Mouse (Mus musculus) c-Kit-negative CD71-positive TER-119-positive erythroid progenitor cells, embryonic 14.5 days (primary cell): Measurements from ENCODE around the gene Pard6a.
A peak's percentile ranks its signal among the peaks of the same experiment; 100 is the strongest.

ENCODE experiments used
- DNase-seq: peaks from one replicate; pipeline ENCODE4 v3.0.0-alpha.2; 2013; ENCODE audit warnings: low read depth, low spot score

Pard6a gene

DNA sequence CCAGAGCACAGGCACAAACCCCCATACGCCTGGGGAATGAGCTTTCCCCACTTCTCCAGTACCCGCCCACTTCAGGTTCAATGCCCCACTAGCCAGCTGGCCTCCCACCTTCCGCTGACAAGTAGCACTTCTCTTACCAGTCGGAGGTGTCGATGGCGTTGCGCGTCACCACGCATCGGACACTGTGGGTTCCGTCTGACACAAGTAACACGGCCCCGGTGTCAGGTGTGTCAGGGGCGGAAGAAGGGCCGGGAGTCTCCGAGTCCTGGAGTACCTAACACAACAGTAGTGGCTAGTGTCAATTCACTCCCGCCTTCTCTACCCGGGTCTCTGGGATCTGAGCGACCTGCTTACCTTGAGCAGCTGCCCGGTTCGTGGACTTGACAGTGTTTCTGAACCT is 382 bp upstream of the Pard6a start:
- peak; percentile 52 for DNase-seq

DNA sequence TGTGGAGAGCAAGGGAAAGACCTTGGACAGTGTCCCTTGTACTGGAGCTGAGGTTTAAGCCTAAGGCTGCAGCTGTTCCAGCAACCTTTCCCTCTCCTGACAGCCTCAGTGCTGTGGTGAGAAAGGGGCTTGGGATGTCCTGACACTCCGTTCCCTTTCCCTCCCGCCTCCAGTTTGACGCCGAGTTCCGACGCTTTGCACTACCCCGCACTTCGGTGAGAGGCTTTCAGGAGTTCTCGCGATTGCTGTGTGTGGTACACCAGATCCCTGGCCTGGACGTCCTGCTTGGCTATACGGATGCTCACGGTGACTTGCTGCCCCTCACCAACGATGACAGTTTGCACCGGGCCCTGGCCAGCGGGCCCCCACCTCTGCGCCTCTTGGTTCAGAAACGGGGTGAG is 1.1 kb downstream of the Pard6a start:
- no peak for DNase-seq

DNA sequence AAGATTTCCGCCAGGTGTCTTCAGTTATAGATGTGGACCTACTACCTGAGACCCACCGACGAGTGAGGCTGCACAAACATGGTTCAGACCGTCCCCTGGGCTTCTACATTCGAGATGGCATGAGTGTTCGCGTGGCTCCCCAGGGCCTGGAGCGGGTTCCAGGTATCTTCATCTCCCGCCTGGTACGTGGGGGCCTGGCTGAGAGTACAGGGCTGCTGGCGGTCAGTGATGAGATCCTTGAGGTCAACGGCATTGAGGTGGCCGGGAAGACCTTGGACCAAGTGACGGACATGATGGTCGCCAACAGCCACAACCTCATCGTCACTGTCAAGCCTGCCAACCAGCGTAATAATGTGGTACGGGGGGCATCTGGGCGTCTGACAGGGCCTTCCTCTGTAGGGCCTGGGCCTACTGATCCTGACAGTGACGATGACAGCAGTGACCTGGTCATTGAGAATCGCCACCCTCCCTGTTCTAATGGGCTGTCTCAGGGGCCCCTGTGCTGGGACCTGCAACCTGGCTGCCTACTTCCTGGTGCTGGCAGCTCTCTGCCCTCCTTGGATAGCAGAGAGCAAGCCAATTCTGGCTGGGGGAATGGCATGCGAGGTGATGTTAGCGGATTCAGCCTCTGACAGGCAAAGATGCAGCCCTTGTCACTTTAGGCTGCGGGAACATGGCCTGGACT is 1.9 kb downstream of the Pard6a start:
- DNase-seq: no peak

GRCm38 (mm10) chr8:105704146-105704812 is 3.3 kb downstream of the Pard6a start:
- DNase-seq: no peak

GRCm38 (mm10) chr8:105704955-105705354 is 4.0 kb downstream of the Pard6a start:
- no peak for DNase-seq

DNA sequence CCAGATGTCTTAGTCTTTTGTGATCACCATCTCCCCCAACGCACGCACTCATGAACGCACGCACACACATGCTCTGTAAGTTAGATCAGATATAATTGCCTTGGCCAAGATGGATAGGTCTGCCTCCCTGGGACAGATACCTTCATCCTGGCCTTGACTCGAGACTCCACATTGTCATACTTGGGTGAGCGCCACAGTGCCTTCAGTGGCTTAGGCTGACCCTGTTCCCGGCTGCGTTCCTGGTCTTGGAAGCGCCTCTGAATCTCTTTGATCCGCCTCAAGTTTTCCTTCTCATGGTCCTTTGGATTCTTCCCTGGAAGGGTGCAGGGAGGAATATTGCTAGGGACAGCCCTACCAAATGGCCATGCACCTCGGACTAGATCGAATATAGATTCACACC is 5.5 kb downstream of the Pard6a start:
- no peak for DNase-seq

- peak; percentile 61 for DNase-seq
Measured at GRCm38 (mm10) chr8:105707498-105708403, 6.8 kb downstream of the Pard6a start, which contains the start of the genes 4933405L10Rik and Enkd1. Gene 4933405L10Rik (plus strand): TSS chr8:105707655. Gene Enkd1 (minus strand): TSS chr8:105708210.

DNA sequence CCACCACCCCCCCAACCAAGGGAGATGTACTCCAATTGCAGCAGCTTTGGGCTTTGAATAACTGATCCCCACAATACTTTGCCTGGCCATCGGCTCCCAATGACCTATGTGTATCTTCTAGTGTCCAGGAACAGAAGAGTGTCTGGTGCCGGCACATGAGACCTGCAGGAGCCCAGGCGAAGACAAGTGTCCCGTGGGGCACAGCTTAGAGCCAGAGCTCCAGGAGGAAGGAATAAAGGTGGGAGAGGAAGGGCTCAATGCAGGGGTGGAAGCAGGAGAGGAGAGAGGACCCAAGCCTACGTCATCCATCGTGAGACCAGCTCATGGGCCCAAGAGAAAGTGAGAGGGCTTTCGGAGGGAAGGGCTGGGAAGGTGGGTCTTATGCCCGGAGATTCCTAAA is 7.7 kb downstream of the Pard6a start:
- no peak for DNase-seq

DNA sequence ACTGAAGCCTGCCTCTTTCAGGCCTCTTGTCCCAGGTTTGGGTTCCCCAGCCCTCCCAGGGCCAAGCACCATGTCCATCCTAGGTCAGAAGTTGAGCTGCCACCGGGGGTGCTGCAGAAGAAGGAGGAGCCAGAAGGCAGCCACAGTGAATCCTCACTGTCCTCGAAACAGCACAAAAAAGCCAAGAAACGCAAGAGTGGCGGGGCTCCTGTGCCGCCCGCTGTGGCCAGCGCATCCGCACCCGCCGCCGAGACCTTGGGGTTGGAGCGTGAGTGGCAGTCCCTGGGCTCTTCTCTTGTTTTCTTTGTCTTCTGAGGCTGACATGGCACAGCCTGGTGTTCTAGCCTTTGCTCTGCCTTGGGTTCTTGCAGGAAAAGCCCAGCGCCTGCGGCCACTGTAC is 8.4 kb downstream of the Pard6a start:
- no peak for DNase-seq

- no peak for DNase-seq
Measured at GRCm38 (mm10) chr8:105712286-105712685, 11.3 kb downstream of the Pard6a start.

GRCm38 (mm10) chr8:105714139-105714538 is 13.2 kb downstream of the Pard6a start:
- DNase-seq: peak; percentile 90

DNA sequence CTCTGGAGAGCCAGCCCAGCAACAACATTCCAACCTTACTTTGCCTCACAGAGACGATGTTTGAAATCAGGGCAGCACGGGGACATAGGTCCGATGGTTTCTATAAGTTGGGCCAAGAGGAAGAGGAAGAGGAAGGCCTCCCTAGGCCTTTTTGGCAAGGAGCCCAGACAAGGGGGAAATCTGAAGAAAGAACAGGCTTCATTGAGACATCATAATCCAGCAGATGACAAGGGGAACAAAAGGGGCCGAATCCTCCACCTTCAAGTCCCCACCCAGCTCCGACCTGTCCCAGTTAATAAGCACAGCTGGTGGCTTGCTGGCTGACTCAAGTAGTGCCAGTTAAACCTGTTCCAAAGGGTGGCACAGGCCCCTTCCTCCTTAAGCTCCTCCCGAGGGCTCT is 14.1 kb downstream of the Pard6a start:
- no peak for DNase-seq

- DNase-seq: no peak
Measured at GRCm38 (mm10) chr8:105716302-105716945, 15.5 kb downstream of the Pard6a start.

- DNase-seq: no peak
Measured at GRCm38 (mm10) chr8:105719637-105720036, 18.7 kb downstream of the Pard6a start.

GRCm38 (mm10) chr8:105722861-105723260 is 21.9 kb downstream of the Pard6a start:
- DNase-seq: no peak

DNA sequence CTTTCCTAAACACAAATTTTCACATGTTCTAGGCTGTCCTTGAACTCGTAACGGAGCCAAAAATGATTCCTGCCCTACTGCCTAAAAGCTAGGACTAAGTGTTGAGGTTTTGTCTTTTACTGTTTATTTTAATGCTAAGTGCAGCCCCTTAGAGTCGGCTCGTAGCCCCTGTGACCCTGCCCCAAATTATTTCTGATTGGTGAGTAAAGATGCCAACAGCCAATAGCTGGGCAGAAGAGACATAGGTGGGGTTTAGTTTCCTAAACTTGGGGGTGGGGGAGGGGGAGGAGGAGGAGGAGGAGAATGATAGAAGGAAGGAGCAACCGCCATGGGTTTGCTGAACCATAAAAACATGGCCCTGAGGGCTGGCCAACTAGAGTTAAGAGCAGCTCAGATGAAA is 24.8 kb downstream of the Pard6a start:
- DNase-seq: no peak

DNA sequence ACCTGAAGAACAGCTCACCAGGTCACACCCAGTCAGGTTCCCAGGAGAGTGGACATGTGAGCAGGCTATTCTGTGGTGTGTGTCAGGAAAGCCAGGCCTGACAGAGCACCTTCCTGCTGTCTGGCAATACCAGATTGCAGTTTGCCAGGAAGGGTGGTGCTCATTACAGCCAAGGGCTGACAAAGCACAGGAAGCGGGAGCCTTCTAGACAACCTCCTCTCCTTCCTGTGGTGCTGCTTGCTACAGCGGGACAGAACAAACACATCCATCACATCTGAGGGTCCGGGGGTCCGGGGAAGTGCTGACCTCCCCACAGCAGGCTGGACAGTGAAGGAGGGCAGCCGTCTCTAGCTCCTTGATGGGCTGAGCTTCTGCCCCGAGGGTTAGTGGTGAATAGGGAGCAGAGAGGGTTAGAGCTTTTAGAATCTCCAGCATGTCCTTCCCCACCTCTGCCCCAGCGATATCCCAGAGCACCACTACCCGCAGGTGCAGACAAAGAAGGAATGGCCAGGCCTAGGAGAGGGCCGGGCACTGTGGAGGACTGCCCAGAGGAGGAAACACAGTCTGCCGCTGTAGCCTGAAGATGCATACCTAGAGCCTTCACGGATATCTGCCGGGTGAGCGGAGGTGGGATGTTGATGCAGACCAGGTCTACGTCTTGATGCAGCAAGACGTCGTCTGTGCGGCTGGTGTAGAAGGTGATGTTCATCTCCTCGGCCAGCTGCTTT is 26.6 kb downstream of the Pard6a start:
- DNase-seq: no peak

DNA sequence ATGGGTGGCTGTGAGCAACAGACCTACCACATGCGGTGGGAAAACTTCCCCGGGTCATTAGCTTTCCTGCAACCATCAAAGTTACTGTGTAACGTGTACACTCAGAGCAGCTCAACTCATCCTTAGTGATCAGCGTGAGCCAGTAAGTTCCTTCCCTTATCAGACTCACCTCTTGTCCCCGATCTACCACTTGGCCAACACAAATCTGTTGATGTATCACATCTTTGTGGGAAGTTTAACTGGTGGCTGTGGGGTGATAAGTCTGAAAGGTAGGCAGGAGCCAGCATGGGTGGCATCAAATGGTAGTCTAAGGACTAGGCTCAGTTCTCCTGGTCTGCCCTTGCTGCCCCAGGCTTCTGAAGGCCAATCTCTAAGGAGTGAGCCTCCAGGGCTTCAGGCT is 31.2 kb downstream of the Pard6a start:
- DNase-seq: no peak

- DNase-seq: no peak
Measured at GRCm38 (mm10) chr8:105739216-105739615, 38.3 kb downstream of the Pard6a start.

- DNase-seq: no peak
Measured at GRCm38 (mm10) chr8:105743301-105743700, 42.4 kb downstream of the Pard6a start.

- DNase-seq: no peak
Measured at GRCm38 (mm10) chr8:105750606-105751005, 49.7 kb downstream of the Pard6a start.
